Mouse (Mus musculus) E14TG2a.4 (cell line): ENCODE measurements around the gene Hoxd4.
A peak's percentile ranks its signal among the peaks of the same experiment; 100 is the strongest.

Source experiments
- H3K27me3 ChIP-seq: 2 replicates; pipeline ENCODE4 v1.6.1; 2014; ENCODE audit warnings: low read length, control low read depth; ENCODE audit not compliant: insufficient read depth
- H3K36me3 ChIP-seq: 2 replicates; pipeline ENCODE4 v1.6.1; 2014; ENCODE audit warnings: low read length, control low read depth; ENCODE audit not compliant: insufficient read depth
- H3K4me1 ChIP-seq: replicated peaks from 2 replicates; pipeline ENCODE4 v1.6.1; 2014; ENCODE audit warnings: low read depth, low read length, control low read depth
- H3K4me3 ChIP-seq: replicated peaks from 2 replicates; pipeline ENCODE4 v1.5.1; 2014; ENCODE audit warnings: mild to moderate bottlenecking, low read length
- H3K9me3 ChIP-seq: 2 replicates; pipeline ENCODE4 v1.6.1; 2014; ENCODE audit warnings: low read length, control low read depth
- CTCF ChIP-seq: conservative IDR thresholded peaks from 2 replicates; pipeline ENCODE4 v1.5.1; 2014; ENCODE audit warnings: low read length
- NANOG ChIP-seq: IDR thresholded peaks from 2 replicates; pipeline ENCODE4 v1.6.1; 2014; ENCODE audit warnings: borderline replicate concordance, low read length, mixed read lengths
- POU5F1 ChIP-seq: IDR thresholded peaks from 2 replicates; pipeline ENCODE4 v1.6.1; 2014; ENCODE audit warnings: low read length, borderline replicate concordance

The Hoxd4 gene

GRCm38 (mm10) chr2:74752431-74753174, 40.9 kb downstream of the Hoxd4 start:
- Histone ChIP-seq H3K4me1 (peaks cover 31% of the 10 kb centered on the region), H3K4me3 (peak overlapping the region; percentile 58), H3K36me3 (no peaks in the 10 kb centered on the region), H3K9me3 (no peaks in the 10 kb centered on the region), H3K27me3 (peaks cover 96% of the 10 kb centered on the region)
- TF ChIP-seq POU5F1 (no peak), NANOG (no peak), CTCF (no peak)

GRCm38 (mm10) chr2:74753175-74753523, 41.4 kb downstream of the Hoxd4 start:
- no peaks in the 10 kb centered on the region for H3K36me3 ChIP-seq
- no peak for TF ChIP-seq NANOG
- no peak for TF ChIP-seq POU5F1
- TF ChIP-seq CTCF, result no peak
- peaks cover 96% of the 10 kb centered on the region for H3K27me3 ChIP-seq
- H3K4me1 ChIP-seq, result peaks cover 31% of the 10 kb centered on the region
- peak overlapping the region; percentile 58 for H3K4me3 ChIP-seq
- no peaks in the 10 kb centered on the region for H3K9me3 ChIP-seq

- Histone ChIP-seq H3K27me3 (peaks cover 96% of the 10 kb centered on the region), H3K4me1 (peaks cover 31% of the 10 kb centered on the region), H3K4me3 (no peak overlapping the region), H3K9me3 (no peaks in the 10 kb centered on the region), H3K36me3 (no peaks in the 10 kb centered on the region)
- no peak for TF ChIP-seq NANOG
- no peak for TF ChIP-seq CTCF
- no peak for TF ChIP-seq POU5F1
These were observed 42.0 kb downstream of the Hoxd4 start for GRCm38 (mm10) chr2:74753711-74754110.

GRCm38 (mm10) chr2:74760146-74760545, 48.4 kb downstream of the Hoxd4 start:
- H3K4me3 ChIP-seq, result no peak overlapping the region
- no peaks in the 10 kb centered on the region for H3K9me3 ChIP-seq
- H3K27me3 ChIP-seq, result peaks cover 90% of the 10 kb centered on the region
- TF ChIP-seq CTCF (no peak), POU5F1 (no peak), NANOG (no peak)
- H3K4me1 ChIP-seq, result peaks cover 6% of the 10 kb centered on the region
- no peaks in the 10 kb centered on the region for H3K36me3 ChIP-seq

- peaks cover 87% of the 10 kb centered on the region for H3K27me3 ChIP-seq
- H3K4me1 ChIP-seq, result peaks cover 6% of the 10 kb centered on the region
- no peaks in the 10 kb centered on the region for H3K9me3 ChIP-seq
- no peaks in the 10 kb centered on the region for H3K36me3 ChIP-seq
- H3K4me3 ChIP-seq, result no peak overlapping the region
- TF ChIP-seq CTCF, result no peak
- TF ChIP-seq POU5F1, result no peak
- TF ChIP-seq NANOG, result no peak
These were observed 50.2 kb downstream of the Hoxd4 start for GRCm38 (mm10) chr2:74761941-74762340.

- TF ChIP-seq POU5F1 (no peak), NANOG (no peak), CTCF (no peak)
- H3K4me1 ChIP-seq, result peaks cover 6% of the 10 kb centered on the region
- no peaks in the 10 kb centered on the region for H3K9me3 ChIP-seq
- peaks cover 84% of the 10 kb centered on the region for H3K27me3 ChIP-seq
- H3K36me3 ChIP-seq, result no peaks in the 10 kb centered on the region
- H3K4me3 ChIP-seq, result peak within 1 kb of the TSS; percentile 81
These were observed 51.0 kb downstream of the Hoxd4 start, which contains the start of gene Hoxd1 for GRCm38 (mm10) chr2:74762522-74763244. Gene Hoxd1 (plus strand): TSS chr2:74762980.

- Histone ChIP-seq H3K36me3 (no peaks in the 10 kb centered on the region), H3K9me3 (no peaks in the 10 kb centered on the region), H3K4me3 (peak overlapping the region; percentile 81), H3K4me1 (peaks cover 6% of the 10 kb centered on the region), H3K27me3 (peaks cover 79% of the 10 kb centered on the region)
- TF ChIP-seq POU5F1 (no peak), CTCF (no peak), NANOG (no peak)
These were observed 51.6 kb downstream of the Hoxd4 start for GRCm38 (mm10) chr2:74763245-74763735.

- Histone ChIP-seq H3K4me3 (peak overlapping the region; percentile 81), H3K9me3 (no peaks in the 10 kb centered on the region), H3K36me3 (no peaks in the 10 kb centered on the region), H3K27me3 (peaks cover 80% of the 10 kb centered on the region), H3K4me1 (peaks cover 6% of the 10 kb centered on the region)
- TF ChIP-seq NANOG, result no peak
- no peak for TF ChIP-seq CTCF
- TF ChIP-seq POU5F1, result no peak
These were observed 52.2 kb downstream of the Hoxd4 start for GRCm38 (mm10) chr2:74763976-74764375.
